Mouse (Mus musculus): Measurements from ENCODE around the gene Kat2b.

DNA sequence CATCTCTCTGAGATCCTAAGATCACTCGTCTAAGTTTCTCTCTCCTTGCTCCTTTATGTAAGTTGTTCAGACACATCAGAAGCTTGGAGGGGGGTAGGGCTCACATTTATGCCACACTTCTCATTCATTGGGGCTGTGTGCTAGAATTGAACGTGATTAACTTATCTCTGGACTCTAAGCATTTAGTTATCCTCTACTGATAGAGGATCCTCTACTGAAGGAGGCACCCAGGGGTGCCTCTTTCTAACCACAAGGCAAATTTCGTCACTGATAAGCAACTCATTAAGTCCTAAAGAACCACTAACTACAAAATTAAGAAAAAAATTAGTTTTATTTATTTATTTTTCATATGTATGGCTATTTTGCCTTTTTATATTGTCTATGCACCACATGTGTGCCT is 55.5 kb downstream of the Kat2b start:
- TF ChIP-seq CTCF (IDR thresholded peaks at IDR 0.05; ENCODE audit: borderline replicate concordance, extremely low read depth, insufficient read depth, insufficient read length) (no peak), POLR2A (IDR thresholded peaks at IDR 0.05; ENCODE audit: borderline replicate concordance, extremely low read depth, insufficient read depth, insufficient read length, poor library complexity, severe bottlenecking) (no peak)
